11 mouse cellular contexts compared by ENCODE assay signal in the genomic region with DNA sequence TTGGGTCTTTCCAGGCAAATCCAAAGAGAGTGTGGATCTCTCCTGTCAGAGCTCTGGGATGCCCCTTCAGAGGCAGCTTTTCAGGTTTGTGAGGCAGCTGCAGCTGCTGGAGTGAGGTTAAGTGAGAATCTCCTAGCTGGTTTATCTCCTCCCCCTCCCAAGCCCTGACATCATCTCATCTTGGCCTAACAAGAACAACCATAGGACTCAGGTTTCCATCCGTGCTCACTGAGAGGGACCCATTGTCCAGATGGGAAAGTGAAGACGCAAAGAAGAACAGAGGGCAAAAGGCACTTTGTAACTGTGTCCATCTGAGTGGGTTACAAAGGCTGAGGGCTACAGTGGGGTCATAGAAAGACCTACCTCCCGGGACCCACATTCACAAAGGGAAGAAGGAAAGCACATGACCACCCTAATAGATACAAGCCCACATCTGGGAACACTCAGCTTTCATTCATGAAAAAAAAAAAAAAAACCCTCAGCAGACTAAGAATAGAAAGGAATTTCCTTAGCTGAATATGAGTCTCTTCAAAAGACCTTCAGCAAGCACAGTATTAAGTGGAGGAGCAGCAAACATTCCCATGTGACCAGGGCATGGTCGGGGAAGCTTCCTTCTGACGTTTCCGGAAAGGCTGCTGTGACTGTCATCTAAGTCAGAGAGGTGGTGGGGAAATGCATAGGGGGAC. TPM values are rescaled to one million over a fixed set of nuclear protein-coding genes. Genes with fewer than 3 reads are reported as not detected.
DNase-seq lines count a peak whose midpoint lies in the region; ATAC-seq and TF ChIP-seq lines count a peak whose summit lies in the region.
"Had no signal": no experiment of that assay in that cellular context is flagged by ENCODE, and none has a peak within 500 bp of the region (broad histone marks: within the 10 kb centered on the region; RNA-seq: fewer than 3 reads in every experiment).

No protein-coding gene starts in this region.

- 43% methylated on average over 6 of the region's 6 CpGs for WGBS in hindbrain, embryonic 11.5 days
- WGBS in hindbrain, embryonic 16.5 days = 64% methylated on average over 6 of the region's 6 CpGs
- WGBS in kidney, postnatal 0 days = 35% methylated on average over 6 of the region's 6 CpGs
- 34% methylated on average over 6 of the region's 6 CpGs for WGBS in stomach, embryonic 14.5 days

- H3K4me3 ChIP-seq in hindbrain, embryonic 11.5 days (ENCODE audit: low read depth, low read length) = no peak overlapping the region
- no peak overlapping the region for H3K4me3 ChIP-seq in hindbrain, embryonic 16.5 days (ENCODE audit: low read length)
- H3K4me3 ChIP-seq in kidney, postnatal 0 days (replicated peaks; ENCODE audit: low read depth, low read length) = no peak overlapping the region
- H3K4me3 ChIP-seq in stomach, embryonic 14.5 days (ENCODE audit: low read depth, low read length) = no peak overlapping the region

- no peaks in the 10 kb centered on the region for H3K36me3 ChIP-seq in hindbrain, embryonic 11.5 days (ENCODE audit: control insufficient read depth, insufficient read depth, low read length)
- no peaks in the 10 kb centered on the region for H3K36me3 ChIP-seq in hindbrain, embryonic 16.5 days (ENCODE audit: control insufficient read depth, insufficient read depth, low read length)
- H3K36me3 ChIP-seq in kidney, postnatal 0 days (ENCODE audit: insufficient read depth, low read length) = no peaks in the 10 kb centered on the region
- no peaks in the 10 kb centered on the region for H3K36me3 ChIP-seq in stomach, embryonic 14.5 days (ENCODE audit: control insufficient read depth, insufficient read depth, low read length)
- H3K36me3 ChIP-seq: G1E had no signal

- no peaks in the 10 kb centered on the region for H3K27me3 ChIP-seq in hindbrain, embryonic 11.5 days (ENCODE audit: control insufficient read depth, insufficient read depth, low read length)
- no peaks in the 10 kb centered on the region for H3K27me3 ChIP-seq in hindbrain, embryonic 16.5 days (replicated peaks; ENCODE audit: control insufficient read depth, insufficient read depth, low read length)
- H3K27me3 ChIP-seq in kidney, postnatal 0 days (ENCODE audit: insufficient read depth, low read length) = no peaks in the 10 kb centered on the region
- no peaks in the 10 kb centered on the region for H3K27me3 ChIP-seq in stomach, embryonic 14.5 days (ENCODE audit: control insufficient read depth, insufficient read depth, low read length)

- DNase-seq in hindbrain, embryonic 11.5 days (ENCODE audit: low spot score) = peak; percentile 20
- DNase-seq in heart, adult 9 months (ENCODE audit: low spot score in 2 of 2) = peak; percentile 15 to 53
- DNase-seq in kidney, postnatal 0 days (ENCODE audit: low spot score) = peak; percentile 90
- DNase-seq in thymus, postnatal 14 days = no peak

- H3K9me3 ChIP-seq in hindbrain, embryonic 11.5 days (ENCODE audit: control insufficient read depth, low read length) = no peaks in the 10 kb centered on the region
- no peaks in the 10 kb centered on the region for H3K9me3 ChIP-seq in hindbrain, embryonic 16.5 days (ENCODE audit: control insufficient read depth, low read length)
- no peaks in the 10 kb centered on the region for H3K9me3 ChIP-seq in kidney, postnatal 0 days (replicated peaks; ENCODE audit: low read length)
- H3K9me3 ChIP-seq in stomach, embryonic 14.5 days (ENCODE audit: control insufficient read depth, low read depth, low read length) = no peaks in the 10 kb centered on the region
- H3K9me3 ChIP-seq: G1E had no signal

- H3K27ac ChIP-seq in hindbrain, embryonic 11.5 days (ENCODE audit: low read depth, low read length) = no peak overlapping the region
- H3K27ac ChIP-seq in hindbrain, embryonic 16.5 days (ENCODE audit: low read depth, low read length) = no peak overlapping the region
- H3K27ac ChIP-seq in kidney, postnatal 0 days = peak overlapping the region; percentile 43; the same call in 1 of the 2 replicates
- H3K27ac ChIP-seq in stomach, embryonic 14.5 days (ENCODE audit: low read length) = peak overlapping the region; percentile 66; the same call in 1 of the 2 replicates

- H3K9ac ChIP-seq in hindbrain, embryonic 11.5 days (ENCODE audit: low read depth, low read length) = no peak overlapping the region
- H3K9ac ChIP-seq in hindbrain, embryonic 16.5 days (ENCODE audit: low read depth, low read length) = no peak overlapping the region
- no peak overlapping the region for H3K9ac ChIP-seq in kidney, postnatal 0 days (ENCODE audit: low read depth, low read length)
- no peak overlapping the region for H3K9ac ChIP-seq in stomach, embryonic 14.5 days (replicated peaks; ENCODE audit: low read depth, low read length)

- ATAC-seq in hindbrain, embryonic 11.5 days (ENCODE audit: low FRiP score) = no peak
- ATAC-seq in hindbrain, embryonic 16.5 days = no peak
- peak; percentile 84 for ATAC-seq in kidney, postnatal 0 days (replicated peaks; ENCODE audit: low FRiP score, low read depth)
- peak; percentile 80; the same call in 1 of the 2 replicates for ATAC-seq in stomach, embryonic 14.5 days (ENCODE audit: insufficient number of reproducible peaks, insufficient read depth, low FRiP score, low read depth)
- ATAC-seq in megakaryocyte progenitor cell, adult 5-6 weeks (replicated peaks; ENCODE audit: poor library complexity) = no peak
- no peak for ATAC-seq in cerebellum, adult (ENCODE audit: insufficient number of reproducible peaks, low FRiP score, low TSS enrichment)

- no peak overlapping the region for H3K4me2 ChIP-seq in hindbrain, embryonic 11.5 days (replicated peaks; ENCODE audit: low read depth, low read length)
- no peak overlapping the region for H3K4me2 ChIP-seq in hindbrain, embryonic 16.5 days (ENCODE audit: low read length)
- H3K4me2 ChIP-seq in kidney, postnatal 0 days (ENCODE audit: low read length) = no peak overlapping the region
- no peak overlapping the region for H3K4me2 ChIP-seq in stomach, embryonic 14.5 days (replicated peaks; ENCODE audit: low read depth, low read length)
- H3K4me2 ChIP-seq: midbrain, embryonic 11.5 days had no signal

- no peaks in the 10 kb centered on the region for H3K4me1 ChIP-seq in hindbrain, embryonic 11.5 days (replicated peaks; ENCODE audit: control insufficient read depth, insufficient read depth, low read length)
- H3K4me1 ChIP-seq in hindbrain, embryonic 16.5 days (ENCODE audit: control insufficient read depth, insufficient read depth, low read depth, low read length) = no peaks in the 10 kb centered on the region
- 0 out of 2 replicates have a peak, but pooled peaks cover 6% of the 10 kb centered on the region for H3K4me1 ChIP-seq in kidney, postnatal 0 days (replicated peaks; ENCODE audit: insufficient read depth, low read length)
- H3K4me1 ChIP-seq in stomach, embryonic 14.5 days (ENCODE audit: control insufficient read depth, insufficient read depth, low read length) = peaks cover 9% of the 10 kb centered on the region; the same call in 1 of the 2 replicates

- no peak for TF ChIP-seq CTCF in kidney, postnatal 0 days (IDR thresholded peaks at IDR 0.05; ENCODE audit: low read depth)

RNA-seq across cellular contexts. Expression of a gene that starts 44.9 kb away (rescaled TPM):
- polyA plus RNA-seq in hindbrain, embryonic 11.5 days (2014; fragmentation: Nextera tagmentation; extraction: Ambion mirVana) = 40.1 and 49.5 TPM in 2 replicates
- 11.5 and 12.2 TPM in 2 replicates for polyA plus RNA-seq in hindbrain, embryonic 16.5 days (2015; fragmentation: Nextera tagmentation; extraction: Ambion mirVana)
- polyA plus RNA-seq in kidney, postnatal 0 days (2015; fragmentation: Nextera tagmentation; extraction: Ambion mirVana) = 19.1 and 21.9 TPM in 2 replicates
- polyA plus RNA-seq in stomach, embryonic 14.5 days (2014; fragmentation: Nextera tagmentation; extraction: Ambion mirVana) = 35.2 and 44.4 TPM in 2 replicates
- 60.1 and 62.4 TPM in 2 replicates for total RNA-seq in megakaryocyte progenitor cell, adult 5-6 weeks (2015)
- 49.5 and 60.7 TPM in 2 replicates for total RNA-seq in megakaryocyte progenitor cell, adult 5-6 weeks (2017)

RNA-seq across cellular contexts. Expression of a gene that starts 45.0 kb away (rescaled TPM):
- polyA plus RNA-seq in hindbrain, embryonic 11.5 days (2014; fragmentation: Nextera tagmentation; extraction: Ambion mirVana) = 76.7 and 77.5 TPM in 2 replicates
- polyA plus RNA-seq in hindbrain, embryonic 16.5 days (2015; fragmentation: Nextera tagmentation; extraction: Ambion mirVana) = 78.4 and 86.8 TPM in 2 replicates
- 35.5 and 39.0 TPM in 2 replicates for polyA plus RNA-seq in kidney, postnatal 0 days (2015; fragmentation: Nextera tagmentation; extraction: Ambion mirVana)
- 55.2 and 57.8 TPM in 2 replicates for polyA plus RNA-seq in stomach, embryonic 14.5 days (2014; fragmentation: Nextera tagmentation; extraction: Ambion mirVana)
- total RNA-seq in megakaryocyte progenitor cell, adult 5-6 weeks (2015) = 50.8 and 54.4 TPM in 2 replicates
- total RNA-seq in megakaryocyte progenitor cell, adult 5-6 weeks (2017) = 99.9 and 112 TPM in 2 replicates

RNA-seq across cellular contexts. Expression of a gene that starts 45.2 kb away (rescaled TPM):
- polyA plus RNA-seq in hindbrain, embryonic 11.5 days (2014; fragmentation: Nextera tagmentation; extraction: Ambion mirVana) = 14.7 TPM in 2 replicates
- 16.9 and 18.2 TPM in 2 replicates for polyA plus RNA-seq in hindbrain, embryonic 16.5 days (2015; fragmentation: Nextera tagmentation; extraction: Ambion mirVana)
- polyA plus RNA-seq in kidney, postnatal 0 days (2015; fragmentation: Nextera tagmentation; extraction: Ambion mirVana) = 8.9 and 10.1 TPM in 2 replicates
- 3.0 and 4.3 TPM in 2 replicates for polyA plus RNA-seq in stomach, embryonic 14.5 days (2014; fragmentation: Nextera tagmentation; extraction: Ambion mirVana)
- total RNA-seq in megakaryocyte progenitor cell, adult 5-6 weeks (2015) = not detected in 2 replicates
- total RNA-seq in megakaryocyte progenitor cell, adult 5-6 weeks (2017) = not detected in 2 replicates
- total RNA-seq: hematopoietic stem cell, adult 5-6 weeks had no signal
- polyA plus RNA-seq: G1E had no signal

Comparison
In these comparisons a context has a peak if more than half of its experiments do, and no peak if none do; other contexts are left out.
1. ATAC-seq: peak in kidney, postnatal 0 days (single experiment) and stomach, embryonic 14.5 days (single experiment); none in hindbrain, embryonic 11.5 days (single experiment), hindbrain, embryonic 16.5 days (single experiment), megakaryocyte progenitor cell, adult 5-6 weeks (single experiment) and cerebellum, adult (single experiment).
2. H3K27ac ChIP-seq: peak in kidney, postnatal 0 days (single experiment) and stomach, embryonic 14.5 days (single experiment); none in hindbrain, embryonic 11.5 days (single experiment) and hindbrain, embryonic 16.5 days (single experiment).